ENCODE assay signal across 9 mouse cellular contexts in the genomic region with DNA sequence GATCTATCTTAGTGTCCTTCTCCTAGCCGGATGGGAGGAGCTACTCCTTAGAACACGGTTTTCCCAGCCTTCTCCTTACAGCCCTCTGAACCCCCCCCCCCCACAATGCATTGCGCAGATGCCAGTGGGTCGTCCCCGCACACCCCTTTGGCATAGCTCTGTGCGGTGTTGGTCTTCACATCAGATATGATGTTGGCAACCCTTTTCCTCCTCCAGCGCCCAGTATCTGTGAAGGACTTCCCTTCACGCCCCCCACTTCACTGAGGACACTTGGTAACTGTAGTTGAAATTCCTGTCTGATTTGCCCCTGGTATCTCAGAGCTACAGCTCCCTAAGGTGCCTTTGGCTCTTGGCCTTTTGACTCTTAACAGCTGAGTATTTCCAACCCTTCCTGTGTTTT. TPM values are rescaled to one million over a fixed set of nuclear protein-coding genes. Genes with fewer than 3 reads are reported as not detected.
DNase-seq lines count a peak whose midpoint lies in the region; ATAC-seq and TF ChIP-seq lines count a peak whose summit lies in the region.
"Had no signal": no experiment of that assay in that cellular context is flagged by ENCODE, and none has a peak within 500 bp of the region (broad histone marks: within the 10 kb centered on the region; RNA-seq: fewer than 3 reads in every experiment).

No protein-coding gene starts in this region.

- H3K4me1 ChIP-seq in heart, embryonic 16.5 days (ENCODE audit: control insufficient read depth, insufficient read depth, low read length): peaks cover 17% of the 10 kb centered on the region
- 0 out of 2 replicates have a peak, but pooled peaks cover 4% of the 10 kb centered on the region for H3K4me1 ChIP-seq in heart, embryonic 12.5 days (replicated peaks)
- peaks cover 39% of the 10 kb centered on the region for H3K4me1 ChIP-seq in embryonic facial prominence, embryonic 10.5 days
- H3K4me1 ChIP-seq in hindbrain, postnatal 0 days (ENCODE audit: insufficient read depth, low read length): 0 out of 2 replicates have a peak, but pooled peaks cover 3% of the 10 kb centered on the region
- peaks cover 4% of the 10 kb centered on the region; the same call in 1 of the 2 replicates for H3K4me1 ChIP-seq in midbrain, embryonic 11.5 days (ENCODE audit: control insufficient read depth, insufficient read depth, low read length)

- no peaks in the 10 kb centered on the region for H3K27me3 ChIP-seq in heart, embryonic 16.5 days (ENCODE audit: control insufficient read depth, insufficient read depth, low read length)
- peaks cover 10% of the 10 kb centered on the region for H3K27me3 ChIP-seq in heart, embryonic 12.5 days (replicated peaks)
- H3K27me3 ChIP-seq in embryonic facial prominence, embryonic 10.5 days (replicated peaks; ENCODE audit: low read depth, poor library complexity, severe bottlenecking): 0 out of 2 replicates have a peak, but pooled peaks cover 9% of the 10 kb centered on the region
- no peaks in the 10 kb centered on the region for H3K27me3 ChIP-seq in hindbrain, postnatal 0 days (ENCODE audit: insufficient read depth, low read length)
- peaks cover 11% of the 10 kb centered on the region for H3K27me3 ChIP-seq in midbrain, embryonic 11.5 days (ENCODE audit: control insufficient read depth, insufficient read depth, low read length)

- H3K4me3 ChIP-seq in heart, embryonic 16.5 days (ENCODE audit: low read length): no peak overlapping the region
- no peak overlapping the region for H3K4me3 ChIP-seq in heart, embryonic 12.5 days
- 0 out of 2 replicates have a peak overlapping the region, but pooled peaks have one; percentile 0 for H3K4me3 ChIP-seq in embryonic facial prominence, embryonic 10.5 days
- no peak overlapping the region for H3K4me3 ChIP-seq in hindbrain, postnatal 0 days (ENCODE audit: low read length)
- peak overlapping the region; percentile 80 for H3K4me3 ChIP-seq in midbrain, embryonic 11.5 days (ENCODE audit: low read depth, low read length)

- H3K9me3 ChIP-seq in heart, embryonic 16.5 days (replicated peaks; ENCODE audit: control insufficient read depth, low read length): no peaks in the 10 kb centered on the region
- H3K9me3 ChIP-seq in heart, embryonic 12.5 days (replicated peaks): no peaks in the 10 kb centered on the region
- no peaks in the 10 kb centered on the region for H3K9me3 ChIP-seq in embryonic facial prominence, embryonic 10.5 days
- H3K9me3 ChIP-seq in hindbrain, postnatal 0 days (ENCODE audit: low read length): no peaks in the 10 kb centered on the region
- H3K9me3 ChIP-seq in midbrain, embryonic 11.5 days (ENCODE audit: control insufficient read depth, low read length): no peaks in the 10 kb centered on the region

- H3K27ac ChIP-seq in heart, embryonic 16.5 days (ENCODE audit: low read length): no peak overlapping the region
- H3K27ac ChIP-seq in heart, embryonic 12.5 days (ENCODE audit: poor library complexity, severe bottlenecking): no peak overlapping the region
- H3K27ac ChIP-seq in embryonic facial prominence, embryonic 10.5 days (replicated peaks): no peak overlapping the region
- no peak overlapping the region for H3K27ac ChIP-seq in hindbrain, postnatal 0 days
- H3K27ac ChIP-seq in midbrain, embryonic 11.5 days (ENCODE audit: low read depth, low read length): no peak overlapping the region

- ATAC-seq in heart, embryonic 16.5 days (replicated peaks; ENCODE audit: extremely low read depth, insufficient read depth, low FRiP score): no peak
- ATAC-seq in heart, embryonic 12.5 days (ENCODE audit: insufficient number of reproducible peaks, low FRiP score): no peak
- no peak for ATAC-seq in hindbrain, postnatal 0 days
- no peak for ATAC-seq in midbrain, embryonic 11.5 days (ENCODE audit: low FRiP score)
- ATAC-seq: inflammation-experienced regulatory T-cells, adult 6 months had no signal

- no peak for TF ChIP-seq CTCF in hindbrain, postnatal 0 days (IDR thresholded peaks at IDR 0.05; ENCODE audit: low read depth)

- no peak for DNase-seq in embryonic facial prominence, embryonic 10.5 days (ENCODE audit: low spot score)
- no peak for DNase-seq in hindbrain, postnatal 0 days (ENCODE audit: low spot score)
- DNase-seq in midbrain, embryonic 11.5 days (ENCODE audit: low spot score, missing footprints): peak; percentile 73
- no peak for DNase-seq in thymus, adult 18-20 months
- DNase-seq in retina, postnatal 1 day: no peak
- DNase-seq in spleen, postnatal 36 days (ENCODE audit: low spot score in 2 of 2): no peak

- H3K9ac ChIP-seq in heart, embryonic 16.5 days (ENCODE audit: low read length): peak overlapping the region; percentile 5; the same call in 1 of the 2 replicates
- H3K9ac ChIP-seq in heart, embryonic 12.5 days: no peak overlapping the region
- no peak overlapping the region for H3K9ac ChIP-seq in hindbrain, postnatal 0 days (replicated peaks; ENCODE audit: low read length)
- H3K9ac ChIP-seq in midbrain, embryonic 11.5 days (ENCODE audit: low read length): peak overlapping the region; percentile 28; the same call in 1 of the 2 replicates

- H3K4me2 ChIP-seq in heart, embryonic 16.5 days (ENCODE audit: low read depth, low read length): peak overlapping the region; percentile 43
- H3K4me2 ChIP-seq in heart, embryonic 12.5 days: no peak overlapping the region
- peak overlapping the region; percentile 81 for H3K4me2 ChIP-seq in hindbrain, postnatal 0 days (ENCODE audit: low read depth, low read length)
- peak overlapping the region; percentile 91 for H3K4me2 ChIP-seq in midbrain, embryonic 11.5 days

- H3K36me3 ChIP-seq in heart, embryonic 16.5 days (ENCODE audit: control insufficient read depth, insufficient read depth): peaks cover 15% of the 10 kb centered on the region
- H3K36me3 ChIP-seq in heart, embryonic 12.5 days: peaks cover 18% of the 10 kb centered on the region
- peaks cover 51% of the 10 kb centered on the region for H3K36me3 ChIP-seq in embryonic facial prominence, embryonic 10.5 days (replicated peaks)
- H3K36me3 ChIP-seq in hindbrain, postnatal 0 days (ENCODE audit: insufficient read depth, low read length): peaks cover 16% of the 10 kb centered on the region; the same call in 1 of the 2 replicates
- H3K36me3 ChIP-seq in midbrain, embryonic 11.5 days (ENCODE audit: control insufficient read depth, insufficient read depth, low read length): peaks cover 3% of the 10 kb centered on the region; the same call in 1 of the 2 replicates

- 57% methylated on average over 8 of the region's 8 CpGs for WGBS in heart, embryonic 16.5 days
- WGBS in heart, embryonic 12.5 days: 73% methylated on average over 8 of the region's 8 CpGs
- WGBS in embryonic facial prominence, embryonic 10.5 days: 92% methylated on average over 8 of the region's 8 CpGs
- WGBS in hindbrain, postnatal 0 days: 76% methylated on average over 8 of the region's 8 CpGs
- WGBS in midbrain, embryonic 11.5 days: 87% methylated on average over 8 of the region's 8 CpGs

RNA-seq across cellular contexts. Expression of a gene that starts 4.2 kb away (rescaled TPM):
- 6.9 and 8.2 TPM in 2 replicates for polyA plus RNA-seq in heart, embryonic 16.5 days (2015; fragmentation: Nextera tagmentation; extraction: Ambion mirVana)
- 5.1 and 5.4 TPM in 2 replicates for polyA plus RNA-seq in heart, embryonic 12.5 days (2016; fragmentation: Nextera tagmentation; extraction: Ambion mirVana)
- 17.9 and 18.4 TPM in 2 replicates for polyA plus RNA-seq in embryonic facial prominence, embryonic 10.5 days (2016; fragmentation: Nextera tagmentation; extraction: Ambion mirVana)
- 31.8 and 40.6 TPM in 2 replicates for total RNA-seq in hindbrain, postnatal 0 days (2014; rRNA removed)
- polyA plus RNA-seq in hindbrain, postnatal 0 days (2015; fragmentation: Nextera tagmentation; extraction: Ambion mirVana): 5.5 and 5.6 TPM in 2 replicates
- 10.0 and 10.3 TPM in 2 replicates for polyA plus RNA-seq in midbrain, embryonic 11.5 days (2014; fragmentation: Nextera tagmentation; extraction: Ambion mirVana)

Comparison
In these comparisons a context has a peak if more than half of its experiments do, and no peak if none do; other contexts are left out.
1. H3K9ac ChIP-seq: peak in heart, embryonic 16.5 days (single experiment) and midbrain, embryonic 11.5 days (single experiment); none in heart, embryonic 12.5 days (single experiment) and hindbrain, postnatal 0 days (single experiment).
2. H3K4me3 ChIP-seq: peak in embryonic facial prominence, embryonic 10.5 days (single experiment) and midbrain, embryonic 11.5 days (single experiment); none in heart, embryonic 16.5 days (single experiment), heart, embryonic 12.5 days (single experiment) and hindbrain, postnatal 0 days (single experiment).